Mouse (Mus musculus) CH12.LX (cell line): ENCODE data around the gene Itprid1. TPM values are rescaled to one million over a fixed set of nuclear protein-coding genes. Genes with fewer than 3 reads are reported as not detected.

Source experiments
- DNase-seq: peaks from one replicate; pipeline ENCODE4 v3.0.0-alpha.2; 2013; ENCODE audit errors: extremely low read depth
- H3K27ac ChIP-seq: 2 replicates; pipeline ENCODE4 v1.5.1; 2012; ENCODE audit warnings: low read depth, mild to moderate bottlenecking, control low read depth, moderate library complexity; ENCODE audit not compliant: insufficient read depth
- H3K27me3 ChIP-seq: replicated peaks from 2 replicates; pipeline ENCODE3; 2012; ENCODE audit warnings: inconsistent platforms
- H3K36me3 ChIP-seq, 2 experiments: replicated peaks in 1 of 2; 2 replicates each; pipeline versions ENCODE3 to v1.6.1; 2012; ENCODE audit warnings: inconsistent platforms in 1 of 2, low read length in 1 of 2, mild to moderate bottlenecking in 1 of 2, mixed read lengths in 1 of 2, moderate library complexity in 1 of 2; ENCODE audit not compliant: control insufficient read depth in 1 of 2, insufficient read depth in 1 of 2
- H3K4me1 ChIP-seq, 2 experiments: 2 replicates each; pipeline ENCODE4 v1.6.1; 2012; ENCODE audit warnings: inconsistent platforms in 1 of 2, moderate library complexity in 1 of 2; ENCODE audit not compliant: insufficient read depth in 2 of 2, control insufficient read depth in 1 of 2
- H3K4me2 ChIP-seq: 2 replicates; pipeline ENCODE4 v1.6.1; 2012; ENCODE audit warnings: low read depth, mild to moderate bottlenecking, control low read depth; ENCODE audit not compliant: poor library complexity, insufficient read depth, severe bottlenecking
- H3K4me3 ChIP-seq, 3 experiments: fragments of 150-350 bp in 1 of 3; sonication (generic) in 1 of 3; replicated peaks in 1 of 3; 2 replicates each; pipeline versions ENCODE3 to v1.5.1; 2011 to 2012; ENCODE audit warnings: low read depth in 2 of 3, low read length in 2 of 3, mild to moderate bottlenecking in 2 of 3, moderate library complexity in 2 of 3, control low read depth in 1 of 3, improper control_type of control experiment in 1 of 3, inconsistent platforms in 1 of 3, mixed read lengths in 1 of 3; ENCODE audit not compliant: poor library complexity in 1 of 3
- H3K79me2 ChIP-seq: replicated peaks from 2 replicates; pipeline ENCODE4 v1.6.1; 2012; ENCODE audit warnings: mild to moderate bottlenecking, moderate library complexity; ENCODE audit not compliant: control insufficient read depth, poor library complexity, insufficient read depth, severe bottlenecking; ENCODE audit errors: extremely low read depth
- H3K9ac ChIP-seq: 2 replicates; pipeline ENCODE4 v1.6.1; 2012; ENCODE audit warnings: low read depth, mild to moderate bottlenecking, control low read depth, moderate library complexity; ENCODE audit not compliant: insufficient read depth
- H3K9me3 ChIP-seq: replicated peaks from 2 replicates; pipeline ENCODE3; 2012; ENCODE audit warnings: low read length, inconsistent platforms, mixed read lengths
- BHLHE40 ChIP-seq: IDR thresholded peaks from 2 replicates; pipeline ENCODE4 v1.6.1; 2011; ENCODE audit warnings: mild to moderate bottlenecking, low read depth, low read length, improper control_type of control experiment
- CHD1 ChIP-seq: IDR thresholded peaks from 2 replicates; pipeline ENCODE4 v1.6.1; 2012; ENCODE audit warnings: low read depth, low read length, improper control_type of control experiment, inconsistent platforms
- CHD2 ChIP-seq: IDR thresholded peaks from 2 replicates; pipeline ENCODE4 v1.6.1; 2011; ENCODE audit warnings: low read length, improper control_type of control experiment
- CTCF ChIP-seq, 2 experiments: IDR thresholded peaks in 1 of 2; conservative IDR thresholded peaks in 1 of 2; 2 replicates each; pipeline ENCODE4 v1.5.1; 2011 to 2012; ENCODE audit warnings: low read depth in 2 of 2, low read length in 2 of 2, improper control_type of control experiment in 1 of 2, inconsistent platforms in 1 of 2, mild to moderate bottlenecking in 1 of 2, moderate library complexity in 1 of 2
- E2F4 ChIP-seq: IDR thresholded peaks from 2 replicates; pipeline ENCODE4 v1.6.1; 2011; ENCODE audit warnings: low read depth, low read length, improper control_type of control experiment; ENCODE audit not compliant: insufficient replicate concordance
- ELF1 ChIP-seq: IDR thresholded peaks from 2 replicates; pipeline ENCODE4 v1.6.1; 2014; ENCODE audit warnings: low read depth, mild to moderate bottlenecking, inconsistent platforms, low read length, improper control_type of control experiment
- GABPA ChIP-seq: IDR thresholded peaks from 2 replicates; pipeline ENCODE4 v1.6.1; 2012; ENCODE audit warnings: low read depth, low read length, improper control_type of control experiment, inconsistent platforms; ENCODE audit not compliant: insufficient replicate concordance
- HCFC1 ChIP-seq: IDR thresholded peaks from 2 replicates; pipeline ENCODE4 v1.6.1; 2012; ENCODE audit warnings: low read depth, mild to moderate bottlenecking, inconsistent platforms, low read length, improper control_type of control experiment
- JUN ChIP-seq: IDR thresholded peaks from 2 replicates; pipeline ENCODE4 v1.6.1; 2011; ENCODE audit warnings: low read depth, mild to moderate bottlenecking, low read length, improper control_type of control experiment, moderate library complexity; ENCODE audit not compliant: insufficient read depth
- KAT2A ChIP-seq: IDR thresholded peaks from 2 replicates; pipeline ENCODE4 v1.6.1; 2012; ENCODE audit warnings: low read length, improper control_type of control experiment, inconsistent platforms; ENCODE audit not compliant: insufficient replicate concordance
- MAFK ChIP-seq: IDR thresholded peaks from 2 replicates; pipeline ENCODE4 v1.6.1; 2011; ENCODE audit warnings: low read length, improper control_type of control experiment; ENCODE audit not compliant: insufficient replicate concordance
- MAX ChIP-seq: IDR thresholded peaks from 2 replicates; pipeline ENCODE4 v1.6.1; 2011; ENCODE audit warnings: low read length, improper control_type of control experiment
- MAZ ChIP-seq: IDR thresholded peaks from 2 replicates; pipeline ENCODE4 v1.6.1; 2012; ENCODE audit warnings: low read depth, mild to moderate bottlenecking, inconsistent platforms, low read length, improper control_type of control experiment, moderate library complexity
- MEF2A ChIP-seq: IDR thresholded peaks from 2 replicates; pipeline ENCODE4 v1.6.1; 2014; ENCODE audit warnings: low read depth, mild to moderate bottlenecking, inconsistent platforms, low read length, improper control_type of control experiment, borderline replicate concordance
- MXI1 ChIP-seq: IDR thresholded peaks from 2 replicates; pipeline ENCODE4 v1.6.1; 2011; ENCODE audit warnings: mild to moderate bottlenecking, low read depth, low read length, improper control_type of control experiment
- NELFE ChIP-seq: IDR thresholded peaks from 2 replicates; pipeline ENCODE4 v1.6.1; 2011; ENCODE audit warnings: low read depth, low read length, improper control_type of control experiment
- NRF1 ChIP-seq: IDR thresholded peaks from 2 replicates; pipeline ENCODE4 v1.6.1; 2014; ENCODE audit warnings: low read depth, mild to moderate bottlenecking, inconsistent platforms, low read length, improper control_type of control experiment, moderate library complexity
- PAX5 ChIP-seq: IDR thresholded peaks from 2 replicates; pipeline ENCODE4 v1.6.1; 2012; ENCODE audit warnings: low read length, inconsistent platforms, mixed read lengths
- POLR2A ChIP-seq: IDR thresholded peaks from 2 replicates; pipeline ENCODE4 v1.6.1; 2011; ENCODE audit warnings: low read depth, mild to moderate bottlenecking, improper control_type of control experiment, low read length
- POLR2AphosphoS2 ChIP-seq: IDR thresholded peaks from 2 replicates; pipeline ENCODE4 v1.6.1; 2011; ENCODE audit warnings: low read depth, low read length, improper control_type of control experiment
- RAD21 ChIP-seq: IDR thresholded peaks from 2 replicates; pipeline ENCODE4 v1.6.1; 2011; ENCODE audit warnings: low read depth, mild to moderate bottlenecking, low read length, improper control_type of control experiment, moderate library complexity
- RCOR1 ChIP-seq: conservative IDR thresholded peaks from 2 replicates; pipeline ENCODE4 v1.6.1; 2012; ENCODE audit warnings: low read depth, mild to moderate bottlenecking, inconsistent platforms, low read length, improper control_type of control experiment
- SIN3A ChIP-seq: IDR thresholded peaks from 2 replicates; pipeline ENCODE4 v1.6.1; 2012; ENCODE audit warnings: low read length, improper control_type of control experiment, inconsistent platforms
- TBP ChIP-seq: conservative IDR thresholded peaks from 2 replicates; pipeline ENCODE4 v1.6.1; 2011; ENCODE audit warnings: low read depth, low read length, improper control_type of control experiment
- UBTF ChIP-seq: IDR thresholded peaks from 2 replicates; pipeline ENCODE4 v1.6.1; 2012; ENCODE audit warnings: low read depth, mild to moderate bottlenecking, inconsistent platforms, low read length, improper control_type of control experiment, moderate library complexity
- USF1 ChIP-seq: IDR thresholded peaks from 2 replicates; pipeline ENCODE4 v1.6.1; 2014; ENCODE audit warnings: low read depth, mild to moderate bottlenecking, inconsistent platforms, low read length, improper control_type of control experiment
- USF2 ChIP-seq: conservative IDR thresholded peaks from 2 replicates; pipeline ENCODE4 v1.6.1; 2011; ENCODE audit warnings: low read depth, low read length, improper control_type of control experiment
- ZC3H11A ChIP-seq: IDR thresholded peaks from 2 replicates; pipeline ENCODE4 v1.6.1; 2012; ENCODE audit warnings: low read depth, mild to moderate bottlenecking, inconsistent platforms, low read length, improper control_type of control experiment
- ZKSCAN1 ChIP-seq: IDR thresholded peaks from 2 replicates; pipeline ENCODE4 v1.6.1; 2012; ENCODE audit warnings: low read depth, inconsistent platforms, low read length, improper control_type of control experiment, borderline replicate concordance
- ZMIZ1 ChIP-seq: IDR thresholded peaks from 2 replicates; pipeline ENCODE4 v1.6.1; 2012; ENCODE audit warnings: low read depth, mild to moderate bottlenecking, inconsistent platforms, low read length, improper control_type of control experiment
- ZNF384 ChIP-seq: IDR thresholded peaks from 2 replicates; pipeline ENCODE4 v1.6.1; 2012; ENCODE audit warnings: low read depth, low read length, improper control_type of control experiment, inconsistent platforms
- dilution Hi-C: fragments of 300-500 bp; cut with MboI; formaldehyde crosslinking; loops from 2 replicates; pipeline ENCODE4 v1.14.3; 2020; ENCODE audit warnings: low sequenced_read_pairs; ENCODE audit not compliant: extremely low pct_unique_long_range_greater_than_20kb, extremely low pct_ligation_motif_present
- in situ Hi-C: fragments of 300-500 bp; cut with MboI; formaldehyde crosslinking; loops from 3 replicates; pipeline ENCODE4 v1.14.3; 2019; ENCODE audit warnings: low sequenced_read_pairs, low pct_ligation_motif_present, low pct_unique_long_range_greater_than_20kb, mixed read lengths
- polyA plus RNA-seq: library from polyadenylated mRNA; unstranded; fragments of >175 nt; gene quantifications from 2 replicates; pipeline ENCODE4 v1.2.1, GENCODE M21; 2012; ENCODE audit warnings: low read depth; ENCODE audit not compliant: insufficient read length
- total RNA-seq, 2 experiments: library from RNA; depleted of rRNA; stranded (reverse); fragments of 300-350 nt in 1 of 2; fragments of >200 nt in 1 of 2; gene quantifications; 2 replicates each; pipeline ENCODE4 v1.2.3; 2012 to 2014

Gene Itprid1
- total and polyA plus RNA-seq, 3 experiments, result 0.11 TPM; not detected in 1

DNA sequence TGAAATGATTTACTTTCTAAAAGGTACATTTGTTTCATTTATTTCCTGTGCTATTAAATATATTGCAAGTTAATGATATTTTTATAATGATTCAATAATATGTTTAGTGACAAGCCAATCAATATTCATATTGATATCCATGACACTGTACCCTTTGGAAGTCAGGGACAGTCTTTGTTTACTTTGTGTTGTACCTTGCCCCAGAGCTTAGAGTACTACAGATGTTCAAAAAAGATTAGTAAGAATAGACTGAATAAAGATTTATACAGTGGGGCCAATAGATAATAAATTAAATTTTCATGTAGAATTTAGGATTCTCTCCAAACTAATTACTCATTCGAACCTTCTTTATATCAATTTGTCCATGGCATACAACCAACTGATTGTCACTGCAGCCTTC, 50.9 kb downstream of the Itprid1 start:
- no peak overlapping the region for H3K4me2 ChIP-seq
- H3K9me3 ChIP-seq, result no peaks in the 10 kb centered on the region
- H3K27ac ChIP-seq, result no peak overlapping the region
- no peaks in the 10 kb centered on the region for H3K27me3 ChIP-seq
- TF ChIP-seq SIN3A (no peak), POLR2A (no peak), MAZ (no peak), JUN (no peak), ZNF384 (no peak), MEF2A (no peak), NRF1 (no peak), GABPA (no peak), ZKSCAN1 (no peak), HCFC1 (no peak), RAD21 (no peak), ZC3H11A (no peak), POLR2AphosphoS2 (no peak), PAX5 (no peak), MAFK (no peak), USF1 (no peak), ZMIZ1 (no peak), MXI1 (no peak)
- no peak for DNase-seq
- H3K79me2 ChIP-seq, result no peaks in the 10 kb centered on the region
- dilution Hi-C loops, result no loop called here
- no peaks in the 10 kb centered on the region for H3K36me3 ChIP-seq
- no peak overlapping the region for H3K4me3 ChIP-seq
- H3K9ac ChIP-seq, result no peak overlapping the region
- in situ Hi-C loops, result no loop called here
- H3K4me1 ChIP-seq, result no peaks in the 10 kb centered on the region

DNA sequence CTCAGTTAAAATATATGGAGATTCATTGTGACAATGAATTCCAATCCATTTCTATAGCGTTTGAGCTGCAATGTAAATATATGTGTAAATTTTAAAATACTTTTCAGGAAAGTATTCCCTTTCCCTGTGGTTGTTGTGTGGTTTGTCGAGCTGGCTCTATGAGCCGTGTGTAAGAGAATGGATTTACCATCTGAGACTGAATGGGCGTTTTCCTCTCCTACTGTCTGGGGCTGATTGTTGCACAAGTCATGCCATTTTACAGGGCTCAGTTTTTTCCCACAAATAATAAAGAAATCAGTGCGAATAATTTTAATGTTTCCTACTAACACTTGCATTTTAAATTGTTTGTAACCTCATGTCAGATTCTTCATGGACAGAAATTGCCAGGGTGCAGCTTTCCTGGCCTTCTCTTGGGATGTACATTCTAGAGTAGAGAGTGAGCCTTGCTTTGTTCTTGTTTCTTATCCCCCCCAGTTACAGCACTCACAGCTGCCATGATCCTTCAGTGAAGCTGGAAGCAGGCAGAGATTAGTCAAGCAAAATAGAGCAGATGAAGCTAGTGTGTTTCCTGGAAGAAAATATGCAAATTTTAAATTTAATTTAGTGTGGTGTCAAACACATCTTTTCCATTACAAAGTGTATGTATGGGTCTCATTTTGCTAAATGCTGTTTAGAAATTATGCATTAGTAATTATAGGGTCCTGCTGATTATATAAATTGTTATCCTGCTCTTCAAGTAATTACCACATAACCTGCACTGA, 65.1 kb downstream of the Itprid1 start:
- no peaks in the 10 kb centered on the region for H3K36me3 ChIP-seq
- H3K4me1 ChIP-seq, result no peaks in the 10 kb centered on the region
- in situ Hi-C loops (no loop called here), dilution Hi-C loops (no loop called here)
- DNase-seq, result no peak
- H3K27ac ChIP-seq, result no peak overlapping the region
- H3K9ac ChIP-seq, result no peak overlapping the region
- H3K27me3 ChIP-seq, result no peaks in the 10 kb centered on the region
- H3K79me2 ChIP-seq, result no peaks in the 10 kb centered on the region
- H3K4me2 ChIP-seq, result no peak overlapping the region
- no peaks in the 10 kb centered on the region for H3K9me3 ChIP-seq
- TF ChIP-seq JUN (no peak), POLR2AphosphoS2 (no peak), CHD2 (no peak), ZC3H11A (no peak), UBTF (no peak), KAT2A (no peak), MAX (no peak), HCFC1 (no peak), NELFE (no peak), BHLHE40 (no peak), CTCF (conservative IDR thresholded peaks at IDR 0.05 in 1 of 2, IDR thresholded peaks at IDR 0.05 in 1 of 2; ENCODE audit: low read depth in 2 of 2, low read length in 2 of 2) (no peak), PAX5 (no peak), USF2 (no peak), ELF1 (no peak), CHD1 (no peak), RCOR1 (no peak), E2F4 (no peak), TBP (no peak)
- no peak overlapping the region for H3K4me3 ChIP-seq
